Mouse (Mus musculus) small intestine, adult 2 months (tissue): ENCODE data around the gene Hist3h2a.

Experiments used
- CTCF ChIP-seq: fragments of 200-500 bp; IDR thresholded peaks from 2 replicates; pipeline ENCODE4 v1.5.1; 2012; ENCODE audit warnings: low read depth, mild to moderate bottlenecking, control low read depth, inconsistent platforms, low read length, moderate library complexity, mixed read lengths; ENCODE audit not compliant: insufficient replicate concordance, insufficient read length; ENCODE audit errors: extremely low read depth
- POLR2A ChIP-seq: fragments of 200-500 bp; IDR thresholded peaks from 2 replicates; pipeline ENCODE4 v1.6.1; 2012; ENCODE audit warnings: low read depth, mild to moderate bottlenecking, control low read depth, inconsistent platforms, low read length, moderate library complexity

- TF ChIP-seq CTCF = no peak
- TF ChIP-seq POLR2A = no peak
These were observed 27.4 kb upstream of the Hist3h2a start for GRCm38 (mm10) chr11:58927053-58927452.
